Mouse (Mus musculus) embryonic facial prominence, embryonic 14.5 days (tissue): ENCODE measurements around the gene Notch2. TPM values are rescaled to one million over a fixed set of nuclear protein-coding genes. Genes with fewer than 3 reads are reported as not detected.

ENCODE experiments used
- ATAC-seq: fragments of 200-750 bp; cut with Nextera tagmentation; 2 replicates; pipeline ENCODE4 v1.8.0; 2017; ENCODE audit warnings: low read depth, moderate number of reproducible peaks, moderate TSS enrichment
- DNase-seq: peaks from one replicate; pipeline ENCODE4 v3.0.0-alpha.2; 2015; ENCODE audit warnings: low spot score
- H3K27ac ChIP-seq: fragments of 300-500 bp; sonication (generic); replicated peaks from 2 replicates; pipeline ENCODE4 v1.5.1; 2014; ENCODE audit warnings: low read depth, mild to moderate bottlenecking, low read length, moderate library complexity
- H3K27me3 ChIP-seq: fragments of 300-500 bp; sonication (generic); replicated peaks from 2 replicates; pipeline ENCODE4 v1.6.1; 2014; ENCODE audit warnings: low read length; ENCODE audit not compliant: control insufficient read depth, insufficient read depth
- H3K36me3 ChIP-seq: fragments of 300-500 bp; sonication (generic); 2 replicates; pipeline ENCODE4 v1.6.1; 2014; ENCODE audit warnings: low read length, mixed read lengths; ENCODE audit not compliant: control insufficient read depth, insufficient read depth
- H3K4me1 ChIP-seq: fragments of 300-500 bp; sonication (generic); 2 replicates; pipeline ENCODE4 v1.6.1; 2014; ENCODE audit warnings: antibody characterized with exemption, low read length; ENCODE audit not compliant: control insufficient read depth, insufficient read depth
- H3K4me2 ChIP-seq: fragments of 300-500 bp; sonication (generic); 2 replicates; pipeline ENCODE4 v1.6.1; 2014; ENCODE audit warnings: low read depth, mild to moderate bottlenecking, low read length, moderate library complexity, mixed read lengths
- H3K4me3 ChIP-seq: fragments of 300-500 bp; sonication (generic); 2 replicates; pipeline ENCODE4 v1.5.1; 2014; ENCODE audit warnings: low read depth, mild to moderate bottlenecking, low read length
- H3K9ac ChIP-seq: fragments of 300-500 bp; sonication (generic); 2 replicates; pipeline ENCODE4 v1.6.1; 2014; ENCODE audit warnings: low read depth, mild to moderate bottlenecking, low read length, moderate library complexity, mixed read lengths
- H3K9me3 ChIP-seq: fragments of 300-500 bp; sonication (generic); 2 replicates; pipeline ENCODE4 v1.6.1; 2016; ENCODE audit warnings: low read length; ENCODE audit not compliant: control insufficient read depth
- WGBS: fragments of 180-500 bp; shearing (Covaris S2); extraction: QIAGEN DNeasy Blood & Tissue Kit; methylation state at CpG from one replicate; pipeline ENCODE4 v1.1.7; 2014; 5-methylcytosine and 5-hydroxymethylcytosine counted together
- polyA plus RNA-seq: library from polyadenylated mRNA; unstranded; fragments of >200 nt; fragmentation: Nextera tagmentation; extraction: Ambion mirVana; gene quantifications from 2 replicates; pipeline ENCODE4 v1.2.1, GENCODE M21; 2014

The Notch2 gene
- polyA plus RNA-seq, 1 experiment from 2014 or later = 35.6 TPM

- Histone ChIP-seq H3K4me3 (no peak overlapping the region), H3K4me1 (peaks cover 24% of the 10 kb centered on the region), H3K4me2 (no peak overlapping the region), H3K9me3 (peaks cover 9% of the 10 kb centered on the region), H3K9ac (no peak overlapping the region), H3K36me3 (peaks cover 82% of the 10 kb centered on the region), H3K27ac (peak overlapping the region; percentile 52; the same call in 1 of the 2 replicates), H3K27me3 (no peaks in the 10 kb centered on the region)
- 79% methylated on average over 6 of the region's 6 CpGs for whole genome bisulfite sequencing
- no peak for DNase-seq
- 0 out of 2 replicates have a peak, but pooled peaks have one; percentile 9 for ATAC-seq
Observed at GRCm38 (mm10) chr3:98105496-98105895, 92.2 kb downstream of the Notch2 start.

- Histone ChIP-seq H3K9ac (no peak overlapping the region), H3K4me2 (no peak overlapping the region), H3K4me1 (peaks cover 24% of the 10 kb centered on the region), H3K9me3 (peaks cover 9% of the 10 kb centered on the region), H3K36me3 (peaks cover 81% of the 10 kb centered on the region), H3K27me3 (no peaks in the 10 kb centered on the region), H3K27ac (peak overlapping the region; percentile 52; the same call in 1 of the 2 replicates), H3K4me3 (no peak overlapping the region)
- no peak for ATAC-seq
- WGBS = 60% methylated on average over 4 of the region's 4 CpGs
- DNase-seq = no peak
Observed at GRCm38 (mm10) chr3:98106115-98106514, 92.8 kb downstream of the Notch2 start.

GRCm38 (mm10) chr3:98106590-98107313 is 93.4 kb downstream of the Notch2 start:
- H3K4me2 ChIP-seq = no peak overlapping the region
- H3K4me3 ChIP-seq = no peak overlapping the region
- H3K27ac ChIP-seq = peak overlapping the region; percentile 52; the same call in 1 of the 2 replicates
- H3K9ac ChIP-seq = no peak overlapping the region
- H3K4me1 ChIP-seq = peaks cover 24% of the 10 kb centered on the region
- peaks cover 9% of the 10 kb centered on the region for H3K9me3 ChIP-seq
- 65% methylated on average over 12 of the region's 12 CpGs for WGBS
- no peaks in the 10 kb centered on the region for H3K27me3 ChIP-seq
- H3K36me3 ChIP-seq = peaks cover 81% of the 10 kb centered on the region
- peak; percentile 48 for DNase-seq
- peak; percentile 60; the same call in 1 of the 2 replicates for ATAC-seq

DNA sequence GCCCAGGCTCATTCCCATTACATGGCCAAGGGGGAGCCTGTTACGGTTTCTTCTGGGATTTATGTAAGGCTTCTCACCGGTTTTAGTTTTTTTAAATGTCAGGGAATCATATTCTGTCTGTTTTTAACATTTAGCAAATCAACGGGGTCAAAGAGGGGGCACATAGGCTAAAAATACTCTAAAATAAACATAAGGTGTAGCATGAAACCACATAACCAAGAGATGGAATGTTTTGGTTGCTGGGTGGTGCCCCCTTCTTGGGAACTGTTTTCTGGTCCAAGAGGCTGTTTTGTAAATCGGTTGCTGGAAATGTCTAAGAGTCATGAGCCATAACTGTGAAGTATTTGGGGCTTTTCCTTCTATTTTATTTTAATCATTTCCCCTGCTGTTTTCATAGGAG is 95.1 kb downstream of the Notch2 start:
- Histone ChIP-seq H3K4me2 (no peak overlapping the region), H3K27ac (peak overlapping the region; percentile 75), H3K9me3 (no peaks in the 10 kb centered on the region), H3K9ac (no peak overlapping the region), H3K4me1 (peaks cover 24% of the 10 kb centered on the region), H3K4me3 (no peak overlapping the region), H3K27me3 (no peaks in the 10 kb centered on the region), H3K36me3 (peaks cover 81% of the 10 kb centered on the region)
- 45% methylated on average over 4 of the region's 4 CpGs for WGBS
- ATAC-seq (peak; percentile 16; the same call in 1 of the 2 replicates), DNase-seq (peak; percentile 71)

- Histone ChIP-seq H3K4me2 (no peak overlapping the region), H3K4me1 (peaks cover 24% of the 10 kb centered on the region), H3K9me3 (no peaks in the 10 kb centered on the region), H3K9ac (no peak overlapping the region), H3K27me3 (no peaks in the 10 kb centered on the region), H3K27ac (peak overlapping the region; percentile 75), H3K36me3 (peaks cover 81% of the 10 kb centered on the region), H3K4me3 (no peak overlapping the region)
- ATAC-seq = no peak
- no peak for DNase-seq
- WGBS = 88% methylated on average over 3 of the region's 3 CpGs
Observed at GRCm38 (mm10) chr3:98108866-98109265, 95.5 kb downstream of the Notch2 start.

DNA sequence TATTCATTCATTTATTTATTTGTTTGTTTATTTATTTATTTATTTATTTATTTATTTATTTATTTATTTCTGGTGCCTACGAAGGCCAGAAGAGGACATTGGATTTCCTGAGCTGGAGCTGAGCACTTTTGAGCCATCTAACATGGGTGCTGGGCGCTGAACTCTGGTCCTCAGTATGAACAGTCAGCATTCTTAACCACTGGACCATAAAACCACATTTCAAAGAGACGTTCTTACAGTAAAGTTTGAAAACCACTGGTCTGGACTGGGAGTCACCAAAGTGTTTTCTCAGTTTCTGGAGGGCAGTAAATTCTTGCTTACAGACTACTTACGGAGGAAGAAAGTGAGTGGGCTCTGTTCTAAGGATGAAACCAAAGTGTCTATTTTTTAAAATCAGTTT is 97.3 kb downstream of the Notch2 start:
- Histone ChIP-seq H3K4me3 (no peak overlapping the region), H3K27me3 (no peaks in the 10 kb centered on the region), H3K9ac (no peak overlapping the region), H3K27ac (no peak overlapping the region), H3K4me1 (peaks cover 16% of the 10 kb centered on the region; the same call in 1 of the 2 replicates), H3K4me2 (no peak overlapping the region), H3K9me3 (no peaks in the 10 kb centered on the region), H3K36me3 (peaks cover 83% of the 10 kb centered on the region)
- ATAC-seq (no peak), DNase-seq (no peak)
- 87% methylated on average over 4 of the region's 4 CpGs for WGBS

DNA sequence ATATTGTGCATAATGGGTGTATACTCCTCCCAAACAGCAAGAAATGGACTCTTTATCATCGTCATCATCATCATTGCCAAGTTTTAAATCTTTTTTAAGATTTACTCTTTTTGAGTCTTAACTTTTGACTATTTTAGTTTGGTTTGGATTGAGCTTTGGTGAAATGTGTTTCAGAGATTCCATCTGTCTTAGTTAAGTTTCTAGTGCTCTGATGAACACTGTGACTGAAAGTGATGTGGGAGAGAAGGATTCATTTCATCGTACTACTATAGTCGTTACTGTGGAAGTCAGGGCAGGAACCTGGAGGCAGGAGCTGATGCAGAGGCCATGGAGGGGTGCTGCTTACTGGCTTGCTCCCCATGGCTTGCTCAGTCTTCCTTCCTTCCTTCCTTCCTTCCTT is 104.9 kb downstream of the Notch2 start:
- H3K27me3 ChIP-seq = no peaks in the 10 kb centered on the region
- no peak overlapping the region for H3K4me3 ChIP-seq
- H3K36me3 ChIP-seq = peaks cover 94% of the 10 kb centered on the region
- WGBS = 91% methylated on average over 3 of the region's 3 CpGs
- no peaks in the 10 kb centered on the region for H3K4me1 ChIP-seq
- H3K27ac ChIP-seq = no peak overlapping the region
- H3K9me3 ChIP-seq = no peaks in the 10 kb centered on the region
- DNase-seq (no peak), ATAC-seq (no peak)
- H3K4me2 ChIP-seq = no peak overlapping the region
- H3K9ac ChIP-seq = no peak overlapping the region

GRCm38 (mm10) chr3:98119338-98119737 is 106.0 kb downstream of the Notch2 start:
- Histone ChIP-seq H3K4me3 (no peak overlapping the region), H3K4me1 (no peaks in the 10 kb centered on the region), H3K27ac (no peak overlapping the region), H3K36me3 (peaks cover 95% of the 10 kb centered on the region), H3K4me2 (no peak overlapping the region), H3K9me3 (no peaks in the 10 kb centered on the region), H3K27me3 (no peaks in the 10 kb centered on the region), H3K9ac (no peak overlapping the region)
- no peak for DNase-seq
- 0 out of 2 replicates have a peak, but pooled peaks have one; percentile 22 for ATAC-seq
- WGBS = 74% methylated on average over 6 of the region's 6 CpGs

- peaks cover 97% of the 10 kb centered on the region for H3K36me3 ChIP-seq
- no peaks in the 10 kb centered on the region for H3K4me1 ChIP-seq
- H3K9me3 ChIP-seq = no peaks in the 10 kb centered on the region
- DNase-seq = no peak
- ATAC-seq = no peak
- H3K27me3 ChIP-seq = no peaks in the 10 kb centered on the region
- no peak overlapping the region for H3K27ac ChIP-seq
- no peak overlapping the region for H3K9ac ChIP-seq
- 46% methylated on average over 6 of the region's 6 CpGs for WGBS
- no peak overlapping the region for H3K4me3 ChIP-seq
- H3K4me2 ChIP-seq = no peak overlapping the region
Observed at GRCm38 (mm10) chr3:98120884-98121283, 107.6 kb downstream of the Notch2 start.
